Mouse (Mus musculus) thymus, postnatal 0 days (tissue): ENCODE measurements around the gene Myl3. TPM values are rescaled to one million over a fixed set of nuclear protein-coding genes. Genes with fewer than 3 reads are reported as not detected.

Source experiments
- polyA plus RNA-seq: library from polyadenylated mRNA; unstranded; fragments of >200 nt; fragmentation: Nextera tagmentation; extraction: Ambion mirVana; gene quantifications from 2 replicates; pipeline ENCODE4 v1.2.1, GENCODE M21; 2015

The Myl3 gene
- polyA plus RNA-seq, 1 experiment from 2014 or later: 1.4 TPM

Other genes with a start within 250 kb of the Myl3 start
- gene Setd2, start 209.3 kb upstream of the Myl3 start, polyA plus RNA-seq: 27.2 and 35.5 TPM in 2 replicates
- 4.3 and 5.3 TPM in 2 replicates for gene Nradd, start 117.4 kb upstream of the Myl3 start, polyA plus RNA-seq
- 15.7 and 19.1 TPM in 2 replicates for gene Nbeal2, start 87.7 kb upstream of the Myl3 start, polyA plus RNA-seq
- gene Ccdc12, start 85.4 kb upstream of the Myl3 start, polyA plus RNA-seq: 210 and 226 TPM in 2 replicates
- 2.6 and 2.9 TPM in 2 replicates for gene Pth1r, start 5.3 kb downstream of the Myl3 start, polyA plus RNA-seq
- not detected in 2 replicates for gene Prss42, start 56.3 kb downstream of the Myl3 start, polyA plus RNA-seq
- gene Prss44, start 72.1 kb downstream of the Myl3 start, polyA plus RNA-seq: 0.14 TPM in 1 of 2 replicates, not detected in the other
- not detected in 2 replicates for gene Prss43, start 84.8 kb downstream of the Myl3 start, polyA plus RNA-seq
- not detected in 2 replicates for gene Prss45, start 92.7 kb downstream of the Myl3 start, polyA plus RNA-seq
- gene Prss46, start 102.6 kb downstream of the Myl3 start, polyA plus RNA-seq: not detected in 2 replicates
- 0.14 and 0.18 TPM in 2 replicates for gene Prss50, start 116.1 kb downstream of the Myl3 start, polyA plus RNA-seq
- 3.7 and 4.9 TPM in 2 replicates for gene Als2cl, start 138.0 kb downstream of the Myl3 start, polyA plus RNA-seq
- 6.2 and 7.1 TPM in 2 replicates for gene Tmie, start 138.3 kb downstream of the Myl3 start, polyA plus RNA-seq
- 0.67 and 0.82 TPM in 2 replicates for gene Fam240a, start 175.0 kb downstream of the Myl3 start, polyA plus RNA-seq
- gene Tdgf1, start 204.3 kb downstream of the Myl3 start, polyA plus RNA-seq: 0.52 and 0.69 TPM in 2 replicates
- 0.08 and 0.38 TPM in 2 replicates for gene Lrrc2, start 209.7 kb downstream of the Myl3 start, polyA plus RNA-seq
- gene Rtp3, start 248.7 kb downstream of the Myl3 start, polyA plus RNA-seq: 0.14 and 0.20 TPM in 2 replicates